ENCODE assay signal across 19 mouse cellular contexts in the genomic region with DNA sequence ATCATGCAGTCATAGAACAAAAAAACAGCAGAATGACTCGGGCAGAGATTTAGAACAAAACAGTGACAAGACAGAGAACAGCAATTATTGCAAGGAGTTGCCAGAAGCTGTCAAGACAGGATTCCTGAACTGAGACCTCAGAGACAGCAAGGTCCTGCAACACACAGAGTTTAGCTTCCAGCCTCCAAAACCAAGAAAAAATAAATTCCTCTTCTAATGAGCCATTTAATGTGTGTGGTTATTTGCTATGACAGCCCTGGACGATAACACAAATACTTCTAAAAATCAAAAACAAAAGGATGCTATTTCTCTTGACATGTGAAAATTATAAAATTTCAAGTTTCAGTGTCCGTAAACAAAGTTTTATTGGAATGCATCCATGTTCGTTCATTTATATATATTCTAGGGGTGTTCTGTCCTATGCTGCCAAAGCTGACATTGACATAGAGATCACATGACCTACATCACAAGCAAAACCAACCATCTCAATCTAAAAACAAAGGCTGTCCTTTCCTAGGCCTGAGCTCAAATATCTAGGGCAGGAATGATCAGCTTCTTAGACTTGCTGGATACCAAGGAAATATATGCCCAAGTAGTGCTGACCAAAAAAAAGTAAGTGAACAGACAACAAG.
DNase-seq lines count a peak whose midpoint lies in the region; ATAC-seq and TF ChIP-seq lines count a peak whose summit lies in the region.
"Had no signal": no experiment of that assay in that cellular context is flagged by ENCODE, and none has a peak within 500 bp of the region (broad histone marks: within the 10 kb centered on the region; RNA-seq: fewer than 3 reads in every experiment).

No protein-coding gene starts in this region.

- peak; percentile 58 for DNase-seq in kidney, postnatal 0 days (ENCODE audit: low spot score)
- DNase-seq in kidney, postnatal 25 days = no peak
- no peak for DNase-seq in stomach, postnatal 0 days (ENCODE audit: low spot score)
- no peak for DNase-seq in embryo, embryonic 10 days (ENCODE audit: low spot score)
- DNase-seq: adrenal gland, postnatal 14 days; cerebellum, adult 2 months; cerebellum, postnatal 10 days; forebrain, postnatal 0 days; gastrocnemius, postnatal 25 days; heart, adult 11 months; heart, postnatal 36 days had no signal

- no peak for TF ChIP-seq CTCF in kidney, postnatal 0 days (IDR thresholded peaks at IDR 0.05; ENCODE audit: low read depth)
- TF ChIP-seq CTCF in stomach, postnatal 0 days (IDR thresholded peaks at IDR 0.05; ENCODE audit: low read depth) = no peak
- no peak for TF ChIP-seq CTCF in intestine, postnatal 0 days (IDR thresholded peaks at IDR 0.05; ENCODE audit: low read depth)

- no peak overlapping the region for H3K4me2 ChIP-seq in kidney, postnatal 0 days (ENCODE audit: low read length)
- no peak overlapping the region for H3K4me2 ChIP-seq in stomach, embryonic 14.5 days (replicated peaks; ENCODE audit: low read depth, low read length)
- H3K4me2 ChIP-seq in stomach, postnatal 0 days (replicated peaks; ENCODE audit: low read depth) = no peak overlapping the region
- H3K4me2 ChIP-seq in intestine, postnatal 0 days (replicated peaks; ENCODE audit: low read depth) = no peak overlapping the region
- H3K4me2 ChIP-seq: embryonic facial prominence, embryonic 12.5 days; forebrain, embryonic 13.5 days; heart, embryonic 13.5 days; hindbrain, embryonic 15.5 days had no signal

- no peaks in the 10 kb centered on the region for H3K9me3 ChIP-seq in kidney, postnatal 0 days (replicated peaks; ENCODE audit: low read length)
- no peaks in the 10 kb centered on the region for H3K9me3 ChIP-seq in stomach, embryonic 14.5 days (ENCODE audit: control insufficient read depth, low read depth, low read length)
- H3K9me3 ChIP-seq in stomach, postnatal 0 days (ENCODE audit: control insufficient read depth, low read length) = no peaks in the 10 kb centered on the region
- H3K9me3 ChIP-seq in intestine, postnatal 0 days (ENCODE audit: control insufficient read depth) = no peaks in the 10 kb centered on the region
- H3K9me3 ChIP-seq: embryonic facial prominence, embryonic 12.5 days; forebrain, embryonic 13.5 days; G1E; heart, embryonic 13.5 days; hindbrain, embryonic 15.5 days had no signal

- no peaks in the 10 kb centered on the region for H3K4me1 ChIP-seq in kidney, postnatal 0 days (replicated peaks; ENCODE audit: insufficient read depth, low read length)
- no peaks in the 10 kb centered on the region for H3K4me1 ChIP-seq in stomach, embryonic 14.5 days (ENCODE audit: control insufficient read depth, insufficient read depth, low read length)
- no peaks in the 10 kb centered on the region for H3K4me1 ChIP-seq in stomach, postnatal 0 days (replicated peaks; ENCODE audit: control insufficient read depth, insufficient read depth)
- no peaks in the 10 kb centered on the region; the same call in 1 of the 2 replicates for H3K4me1 ChIP-seq in brown adipose tissue, adult 24 weeks (ENCODE audit: control insufficient read depth, insufficient read depth, insufficient read length, low read length)
- no peaks in the 10 kb centered on the region for H3K4me1 ChIP-seq in intestine, postnatal 0 days (replicated peaks; ENCODE audit: control insufficient read depth, insufficient read depth, low read length)
- H3K4me1 ChIP-seq: forebrain, embryonic 13.5 days; hindbrain, embryonic 15.5 days had no signal

- no peak for TF ChIP-seq EP300 in stomach, postnatal 0 days (optimal IDR thresholded peaks at IDR 0.05)

- WGBS in kidney, postnatal 0 days = 47% methylated on average over 4 of the region's 4 CpGs
- 64% methylated on average over 4 of the region's 4 CpGs for WGBS in stomach, embryonic 14.5 days
- 44% methylated on average over 4 of the region's 4 CpGs for WGBS in stomach, postnatal 0 days
- WGBS in intestine, postnatal 0 days = 72% methylated on average over 4 of the region's 4 CpGs

- no peak overlapping the region for H3K27ac ChIP-seq in kidney, postnatal 0 days
- H3K27ac ChIP-seq in stomach, embryonic 14.5 days (ENCODE audit: low read length) = peak overlapping the region; percentile 27; the same call in 1 of the 2 replicates
- no peak overlapping the region for H3K27ac ChIP-seq in stomach, postnatal 0 days (replicated peaks)
- H3K27ac ChIP-seq in brown adipose tissue, adult 24 weeks (replicated peaks; ENCODE audit: low read depth, low read length) = peak overlapping the region; percentile 43
- no peak overlapping the region for H3K27ac ChIP-seq in intestine, postnatal 0 days (ENCODE audit: low read depth, low read length)
- H3K27ac ChIP-seq: embryonic facial prominence, embryonic 12.5 days; forebrain, embryonic 13.5 days; heart, embryonic 13.5 days; hindbrain, embryonic 15.5 days had no signal

- H3K9ac ChIP-seq in kidney, postnatal 0 days (ENCODE audit: low read depth, low read length) = no peak overlapping the region
- H3K9ac ChIP-seq in stomach, embryonic 14.5 days (replicated peaks; ENCODE audit: low read depth, low read length) = no peak overlapping the region
- no peak overlapping the region for H3K9ac ChIP-seq in stomach, postnatal 0 days (ENCODE audit: low read length)
- H3K9ac ChIP-seq in intestine, postnatal 0 days (ENCODE audit: low read depth, low read length) = no peak overlapping the region
- H3K9ac ChIP-seq: embryonic facial prominence, embryonic 12.5 days; forebrain, embryonic 13.5 days; forebrain, postnatal 0 days; heart, embryonic 13.5 days; hindbrain, embryonic 15.5 days had no signal

- ATAC-seq in kidney, postnatal 0 days (replicated peaks; ENCODE audit: low FRiP score, low read depth) = no peak
- ATAC-seq in stomach, embryonic 14.5 days (ENCODE audit: insufficient number of reproducible peaks, insufficient read depth, low FRiP score, low read depth) = no peak
- ATAC-seq in stomach, postnatal 0 days (ENCODE audit: low FRiP score, low TSS enrichment) = no peak
- no peak for ATAC-seq in intestine, postnatal 0 days
- ATAC-seq: forebrain, embryonic 13.5 days; forebrain, postnatal 0 days had no signal

- H3K4me3 ChIP-seq in kidney, postnatal 0 days (replicated peaks; ENCODE audit: low read depth, low read length) = no peak overlapping the region
- H3K4me3 ChIP-seq in stomach, embryonic 14.5 days (ENCODE audit: low read depth, low read length) = no peak overlapping the region
- H3K4me3 ChIP-seq in stomach, postnatal 0 days (ENCODE audit: low read depth, low read length) = no peak overlapping the region
- no peak overlapping the region for H3K4me3 ChIP-seq in brown adipose tissue, adult 24 weeks (ENCODE audit: insufficient read depth, low read depth, low read length)
- no peak overlapping the region for H3K4me3 ChIP-seq in intestine, postnatal 0 days (ENCODE audit: low read depth, low read length)
- H3K4me3 ChIP-seq: embryonic facial prominence, embryonic 12.5 days; forebrain, embryonic 13.5 days; heart, embryonic 13.5 days; hindbrain, embryonic 15.5 days had no signal

- H3K36me3 ChIP-seq in kidney, postnatal 0 days (ENCODE audit: insufficient read depth, low read length) = no peaks in the 10 kb centered on the region
- no peaks in the 10 kb centered on the region for H3K36me3 ChIP-seq in stomach, embryonic 14.5 days (ENCODE audit: control insufficient read depth, insufficient read depth, low read length)
- no peaks in the 10 kb centered on the region for H3K36me3 ChIP-seq in stomach, postnatal 0 days (ENCODE audit: control insufficient read depth, insufficient read depth, low read length)
- no peaks in the 10 kb centered on the region for H3K36me3 ChIP-seq in intestine, postnatal 0 days (ENCODE audit: control insufficient read depth, insufficient read depth)
- H3K36me3 ChIP-seq: embryonic facial prominence, embryonic 12.5 days; heart, embryonic 13.5 days; hindbrain, embryonic 15.5 days had no signal

- no peaks in the 10 kb centered on the region for H3K27me3 ChIP-seq in kidney, postnatal 0 days (ENCODE audit: insufficient read depth, low read length)
- no peaks in the 10 kb centered on the region for H3K27me3 ChIP-seq in stomach, embryonic 14.5 days (ENCODE audit: control insufficient read depth, insufficient read depth, low read length)
- no peaks in the 10 kb centered on the region for H3K27me3 ChIP-seq in stomach, postnatal 0 days (ENCODE audit: control insufficient read depth, insufficient read depth, low read length)
- no peaks in the 10 kb centered on the region for H3K27me3 ChIP-seq in intestine, postnatal 0 days (replicated peaks; ENCODE audit: control insufficient read depth, insufficient read depth, low read length)
- H3K27me3 ChIP-seq: embryonic facial prominence, embryonic 12.5 days; forebrain, embryonic 13.5 days; heart, embryonic 13.5 days; hindbrain, embryonic 15.5 days had no signal

Comparison
In these comparisons a context has a peak if more than half of its experiments do, and no peak if none do; other contexts are left out.
1. H3K27ac ChIP-seq: peak in stomach, embryonic 14.5 days (single experiment) and brown adipose tissue, adult 24 weeks (single experiment); none in kidney, postnatal 0 days (single experiment), stomach, postnatal 0 days (single experiment) and intestine, postnatal 0 days (single experiment).